Mouse (Mus musculus): ENCODE results near the gene Oca2. TPM values are rescaled to one million over a fixed set of nuclear protein-coding genes. Genes with fewer than 3 reads are reported as not detected.
A peak's percentile ranks its signal among the peaks of the same experiment; 100 is the strongest.

The Oca2 gene
- polyA plus RNA-seq, 2 experiments, result not detected

- no peak for TF ChIP-seq POLR2A (IDR thresholded peaks at IDR 0.05; ENCODE audit: borderline replicate concordance, extremely low read depth, insufficient read depth, insufficient read length)
- no peak overlapping the region for H3K4me2 ChIP-seq (replicated peaks; ENCODE audit: low read depth, low read length, severe bottlenecking)
- H3K9ac ChIP-seq (ENCODE audit: low read depth, low read length, severe bottlenecking), result no peak overlapping the region
- H3K4me3 ChIP-seq (replicated peaks; ENCODE audit: low read length), result no peak overlapping the region
- no peak for DNase-seq (ENCODE audit: low spot score)
- 82% methylated on average over 4 of the region's 4 CpGs for whole genome bisulfite sequencing
- H3K4me1 ChIP-seq (ENCODE audit: control insufficient read depth, insufficient read depth, low read length), result no peaks in the 10 kb centered on the region
- H3K9me3 ChIP-seq (ENCODE audit: control insufficient read depth, low read length), result no peaks in the 10 kb centered on the region
- H3K36me3 ChIP-seq (ENCODE audit: control insufficient read depth, insufficient read depth, low read length), result no peaks in the 10 kb centered on the region
- ATAC-seq (ENCODE audit: low FRiP score, low read depth), result no peak
- H3K27ac ChIP-seq (replicated peaks; ENCODE audit: low read depth, low read length), result no peak overlapping the region
- no peaks in the 10 kb centered on the region for H3K27me3 ChIP-seq (ENCODE audit: control insufficient read depth, insufficient read depth, low read length)
Observed at GRCm38 (mm10) chr7:56381750-56382421, 142.3 kb downstream of the Oca2 start.

DNA sequence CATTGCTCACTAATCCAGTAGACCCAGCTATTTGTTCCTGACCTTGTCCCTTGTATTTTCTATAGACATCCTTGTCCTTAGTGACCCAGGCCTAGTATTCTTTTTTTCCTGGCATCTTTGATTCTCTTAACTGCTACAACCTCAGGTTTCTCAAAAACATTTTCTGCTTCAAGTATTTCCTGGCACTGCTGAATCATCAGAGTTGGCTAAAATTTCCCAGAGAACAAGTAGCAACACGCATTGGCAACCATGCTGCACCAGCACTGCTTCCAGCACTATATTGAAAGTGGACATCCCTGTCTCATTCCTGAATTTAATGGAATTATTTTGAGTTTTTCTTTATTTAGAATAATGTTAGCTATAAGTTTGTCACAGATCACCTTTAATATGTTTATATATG, 143.1 kb downstream of the Oca2 start:
- no peak for ATAC-seq (ENCODE audit: low FRiP score, low read depth)
- no peak overlapping the region for H3K4me2 ChIP-seq (replicated peaks; ENCODE audit: low read depth, low read length, severe bottlenecking)
- H3K4me3 ChIP-seq (replicated peaks; ENCODE audit: low read length), result no peak overlapping the region
- no peaks in the 10 kb centered on the region for H3K4me1 ChIP-seq (ENCODE audit: control insufficient read depth, insufficient read depth, low read length)
- DNase-seq (ENCODE audit: low spot score), result no peak
- H3K9me3 ChIP-seq (ENCODE audit: control insufficient read depth, low read length), result no peaks in the 10 kb centered on the region
- no peak overlapping the region for H3K9ac ChIP-seq (ENCODE audit: low read depth, low read length, severe bottlenecking)
- 78% methylated on average over 1 of the region's 1 CpGs for WGBS
- H3K36me3 ChIP-seq (ENCODE audit: control insufficient read depth, insufficient read depth, low read length), result no peaks in the 10 kb centered on the region
- no peak for TF ChIP-seq POLR2A (IDR thresholded peaks at IDR 0.05; ENCODE audit: borderline replicate concordance, extremely low read depth, insufficient read depth, insufficient read length)
- H3K27ac ChIP-seq (replicated peaks; ENCODE audit: low read depth, low read length), result no peak overlapping the region
- H3K27me3 ChIP-seq (ENCODE audit: control insufficient read depth, insufficient read depth, low read length), result no peaks in the 10 kb centered on the region

DNA sequence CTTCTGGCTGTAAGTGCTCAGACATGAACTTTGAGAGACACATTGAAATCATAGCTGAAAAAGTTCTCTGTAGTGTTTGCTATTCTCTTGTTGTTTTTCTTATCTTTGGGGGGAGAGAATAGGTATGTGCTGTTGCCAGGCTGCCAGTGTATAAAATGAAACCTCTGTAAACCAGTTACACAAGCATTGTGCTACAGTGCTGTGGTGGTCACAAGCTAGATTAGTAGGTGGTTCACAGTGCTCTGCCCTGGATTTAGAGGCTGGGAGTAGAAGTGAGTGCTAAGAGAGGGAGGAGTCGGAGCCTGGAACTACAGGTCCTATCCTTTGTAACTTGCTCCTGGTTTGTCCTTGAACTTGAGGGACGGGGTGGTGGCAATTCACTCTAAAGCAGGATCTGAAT, 148.7 kb downstream of the Oca2 start:
- H3K9me3 ChIP-seq (ENCODE audit: control insufficient read depth, low read length), result no peaks in the 10 kb centered on the region
- DNase-seq (ENCODE audit: low spot score), result no peak
- 64% methylated on average over 2 of the region's 2 CpGs for WGBS
- no peak overlapping the region for H3K4me3 ChIP-seq (replicated peaks; ENCODE audit: low read length)
- no peak overlapping the region for H3K27ac ChIP-seq (replicated peaks; ENCODE audit: low read depth, low read length)
- H3K9ac ChIP-seq (ENCODE audit: low read depth, low read length, severe bottlenecking), result no peak overlapping the region
- no peaks in the 10 kb centered on the region for H3K36me3 ChIP-seq (ENCODE audit: control insufficient read depth, insufficient read depth, low read length)
- H3K4me2 ChIP-seq (replicated peaks; ENCODE audit: low read depth, low read length, severe bottlenecking), result no peak overlapping the region
- no peaks in the 10 kb centered on the region for H3K27me3 ChIP-seq (ENCODE audit: control insufficient read depth, insufficient read depth, low read length)
- no peaks in the 10 kb centered on the region for H3K4me1 ChIP-seq (ENCODE audit: control insufficient read depth, insufficient read depth, low read length)
- TF ChIP-seq POLR2A (IDR thresholded peaks at IDR 0.05; ENCODE audit: borderline replicate concordance, extremely low read depth, insufficient read depth, insufficient read length), result no peak
- ATAC-seq (ENCODE audit: low FRiP score, low read depth), result no peak

- no peak for TF ChIP-seq POLR2A (IDR thresholded peaks at IDR 0.05; ENCODE audit: borderline replicate concordance, extremely low read depth, insufficient read depth, insufficient read length)
- Histone ChIP-seq H3K27ac (replicated peaks; ENCODE audit: low read depth, low read length) (no peak overlapping the region), H3K4me1 (ENCODE audit: control insufficient read depth, insufficient read depth, low read length) (peaks cover 7% of the 10 kb centered on the region; the same call in 1 of the 2 replicates), H3K9ac (ENCODE audit: low read depth, low read length, severe bottlenecking) (no peak overlapping the region), H3K4me2 (replicated peaks; ENCODE audit: low read depth, low read length, severe bottlenecking) (no peak overlapping the region), H3K36me3 (ENCODE audit: control insufficient read depth, insufficient read depth, low read length) (no peaks in the 10 kb centered on the region), H3K9me3 (ENCODE audit: control insufficient read depth, low read length) (no peaks in the 10 kb centered on the region), H3K27me3 (ENCODE audit: control insufficient read depth, insufficient read depth, low read length) (no peaks in the 10 kb centered on the region), H3K4me3 (replicated peaks; ENCODE audit: low read length) (no peak overlapping the region)
- DNase-seq (ENCODE audit: low spot score), result no peak
- no peak for ATAC-seq (ENCODE audit: low FRiP score, low read depth)
- WGBS, result 52% methylated on average over 6 of the region's 6 CpGs
Observed at GRCm38 (mm10) chr7:56418182-56418836, 178.7 kb downstream of the Oca2 start.

DNA sequence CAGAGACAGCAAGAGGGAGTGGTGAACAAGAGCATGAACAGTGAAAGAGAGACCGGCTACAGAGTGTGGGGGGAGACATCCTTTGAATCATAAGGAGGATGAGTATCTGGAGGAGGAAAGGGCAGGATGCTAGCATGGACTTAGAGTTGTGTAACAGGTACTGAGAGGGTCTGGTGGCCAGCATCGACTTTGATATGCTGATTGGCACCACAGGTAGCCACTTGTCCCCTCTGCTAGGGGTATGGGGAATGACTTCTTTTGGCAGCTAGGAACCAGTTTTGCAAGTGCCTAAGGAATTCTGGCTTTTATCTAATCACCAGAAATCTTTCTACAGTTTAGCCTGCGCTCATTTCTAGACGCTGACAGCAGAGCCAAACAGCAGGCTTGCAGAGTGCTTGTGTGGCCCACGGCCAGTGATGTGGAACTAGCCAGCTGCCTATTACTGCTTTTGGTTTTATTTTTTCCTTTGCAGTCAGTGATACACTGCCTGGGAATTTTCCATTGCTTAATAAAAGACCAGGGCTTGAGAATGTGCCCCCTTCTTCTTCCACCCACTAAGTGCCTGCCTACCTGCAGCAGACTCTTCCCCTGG, 179.8 kb downstream of the Oca2 start:
- no peak overlapping the region for H3K4me3 ChIP-seq (replicated peaks; ENCODE audit: low read length)
- peak; percentile 70 for DNase-seq (ENCODE audit: low spot score)

More for the DNA sequence above, 179.8 kb downstream of the Oca2 start:
- Histone ChIP-seq H3K27me3 (ENCODE audit: control insufficient read depth, insufficient read depth, low read length) (no peaks in the 10 kb centered on the region), H3K9ac (ENCODE audit: low read depth, low read length, severe bottlenecking) (no peak overlapping the region), H3K9me3 (ENCODE audit: control insufficient read depth, low read length) (no peaks in the 10 kb centered on the region), H3K27ac (replicated peaks; ENCODE audit: low read depth, low read length) (no peak overlapping the region), H3K4me2 (replicated peaks; ENCODE audit: low read depth, low read length, severe bottlenecking) (no peak overlapping the region), H3K36me3 (ENCODE audit: control insufficient read depth, insufficient read depth, low read length) (no peaks in the 10 kb centered on the region), H3K4me1 (ENCODE audit: control insufficient read depth, insufficient read depth, low read length) (peaks cover 7% of the 10 kb centered on the region; the same call in 1 of the 2 replicates)
- peak; percentile 73 for ATAC-seq (ENCODE audit: low FRiP score, low read depth)
- WGBS, result 14% methylated on average over 5 of the region's 5 CpGs
- TF ChIP-seq POLR2A (IDR thresholded peaks at IDR 0.05; ENCODE audit: borderline replicate concordance, extremely low read depth, insufficient read depth, insufficient read length), result no peak
